Mouse (Mus musculus): ENCODE data around the gene Ptgdr2.

DNA sequence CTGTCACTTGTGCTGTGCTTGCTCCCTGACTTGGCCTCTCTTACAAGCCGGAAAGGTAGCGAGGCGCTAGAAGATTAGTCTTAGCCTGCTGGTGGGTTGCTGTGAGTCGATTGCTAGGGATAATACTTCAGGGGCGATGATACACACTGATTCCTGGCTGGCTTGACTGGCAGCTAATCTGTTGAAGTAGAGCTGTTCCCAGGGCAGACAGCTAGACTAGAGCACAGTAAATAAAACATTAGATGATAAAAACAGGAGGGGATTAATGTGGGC is 31.3 kb upstream of the Ptgdr2 start:
- no peak for TF ChIP-seq GATA1 (IDR thresholded peaks at IDR 0.05; ENCODE audit: borderline replicate concordance, low read length)
- TF ChIP-seq FLI1 (IDR thresholded peaks at IDR 0.05; ENCODE audit: low read length): no peak
